Mouse (Mus musculus) cortical plate, adult 2 months (tissue): ENCODE results near the gene Sphk2.

Source experiments
- CTCF ChIP-seq: fragments of 200-500 bp; IDR thresholded peaks from 2 replicates; pipeline ENCODE4 v1.5.1; 2011; ENCODE audit warnings: mild to moderate bottlenecking, control low read depth, low read length; ENCODE audit not compliant: insufficient read depth; ENCODE audit errors: extremely low read depth
- POLR2A ChIP-seq: fragments of 200-500 bp; IDR thresholded peaks from 2 replicates; pipeline ENCODE4 v1.6.1; 2011; ENCODE audit warnings: mild to moderate bottlenecking, low read length, control low read depth; ENCODE audit not compliant: insufficient read depth; ENCODE audit errors: extremely low read depth

DNA sequence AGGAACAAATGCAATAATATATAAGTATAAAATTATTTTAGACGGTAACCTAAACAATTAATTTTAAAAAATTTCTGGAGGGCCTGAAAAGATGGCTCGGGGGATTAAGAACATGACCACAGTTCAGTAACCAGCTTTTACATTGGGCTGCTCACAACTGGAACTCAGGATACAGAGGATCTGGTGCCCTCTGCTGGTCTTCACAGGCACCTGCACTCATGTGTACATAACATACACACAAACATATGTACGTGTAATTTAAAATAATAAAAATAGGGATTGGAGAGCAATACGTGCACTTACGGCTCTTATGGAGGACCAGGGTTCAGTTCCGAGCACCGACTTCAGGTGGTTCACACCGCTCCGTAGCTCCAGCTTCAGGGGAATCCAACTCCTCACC, 48.9 kb downstream of the Sphk2 start:
- TF ChIP-seq POLR2A (no peak), CTCF (no peak)
